Mouse (Mus musculus): ENCODE measurements around the gene Zp2.

GRCm38 (mm10) chr7:120094216-120094615, 50.9 kb downstream of the Zp2 start:
- TF ChIP-seq CTCF (IDR thresholded peaks at IDR 0.05; ENCODE audit: low read depth) (no peak), EP300 (IDR thresholded peaks at IDR 0.05; ENCODE audit: low read depth) (no peak)

All from liver, postnatal 0 days (tissue).